Mouse (Mus musculus) CH12F3 (cell line): Measurements from ENCODE around the gene Sytl3.
"Not testable (repeated sequence)": the region's sequence is repeated elsewhere in the genome, so short reads cannot be mapped to it uniquely, and the experiment has no call there.

Experiments used
- in situ Hi-C: fragments of 300-500 bp; cut with MboI; formaldehyde crosslinking; loops from 2 replicates; pipeline ENCODE4 v1.14.3; 2020; ENCODE audit warnings: low sequenced_read_pairs

The Sytl3 gene

DNA sequence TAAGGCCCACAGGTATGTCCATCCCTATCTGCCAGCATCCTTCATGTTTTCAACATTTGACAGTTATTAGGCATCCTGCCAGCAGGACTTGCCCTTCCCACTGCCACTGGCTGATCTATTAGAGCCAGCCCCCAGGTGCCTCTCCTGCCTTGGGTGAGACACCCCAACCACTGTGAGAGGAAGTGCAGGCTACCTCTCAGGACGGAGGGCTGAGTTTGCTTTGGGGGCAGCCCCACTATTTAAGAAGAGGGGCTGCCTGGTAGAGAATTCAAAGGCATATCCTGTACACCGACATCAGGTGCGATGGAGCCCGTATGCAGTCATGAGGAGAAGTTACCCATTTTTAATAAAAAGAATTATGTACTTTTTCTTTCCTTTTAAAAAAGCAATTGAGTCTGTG, 13.2 kb upstream of the Sytl3 start:
- in situ Hi-C loops = not testable (repeated sequence)

DNA sequence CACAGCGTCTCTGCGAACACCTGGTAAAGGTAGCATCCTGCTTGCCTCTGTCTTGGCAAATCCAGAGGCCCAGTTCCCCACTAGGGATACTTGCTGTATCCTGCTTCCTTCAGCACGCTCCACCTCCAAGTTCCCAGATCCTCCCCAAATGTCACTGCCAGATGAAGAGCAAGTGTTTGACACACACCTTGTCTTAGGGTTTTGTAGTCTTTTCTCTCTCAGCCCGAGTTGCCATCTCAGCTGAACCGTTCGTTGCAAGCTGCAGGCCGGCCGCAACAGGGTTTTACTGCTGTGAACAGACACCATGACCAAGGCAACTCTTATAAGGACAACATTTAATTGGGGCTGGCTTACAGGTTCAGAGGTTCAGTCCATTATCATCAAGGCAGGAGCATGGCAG, 12.1 kb upstream of the Sytl3 start:
- in situ Hi-C loops = not testable (repeated sequence)

DNA sequence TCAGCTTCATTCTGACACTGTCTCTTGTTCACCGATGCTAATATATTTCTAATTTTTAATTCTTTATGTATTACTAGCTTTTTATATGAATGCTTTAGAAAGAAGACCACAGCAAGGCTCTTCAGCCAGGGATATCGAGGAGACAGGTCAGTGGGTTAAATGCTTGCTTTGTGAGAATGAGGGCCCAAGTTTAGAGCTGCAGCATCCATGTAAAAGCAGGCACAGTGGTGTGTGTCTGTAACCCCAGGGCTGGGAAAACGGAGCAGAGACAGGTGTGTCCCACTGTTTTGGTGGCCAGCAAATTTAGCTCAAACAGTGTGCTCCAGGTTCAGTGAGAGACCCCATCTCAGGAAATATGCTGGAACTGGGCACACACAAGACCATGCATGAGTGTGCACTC, 11.4 kb upstream of the Sytl3 start:
- in situ Hi-C loops = not testable (repeated sequence)

GRCm38 (mm10) chr17:6650904-6651565, 7.9 kb upstream of the Sytl3 start:
- in situ Hi-C loops = not testable (repeated sequence)

GRCm38 (mm10) chr17:6653341-6653946, 5.4 kb upstream of the Sytl3 start:
- in situ Hi-C loops = not testable (repeated sequence)

DNA sequence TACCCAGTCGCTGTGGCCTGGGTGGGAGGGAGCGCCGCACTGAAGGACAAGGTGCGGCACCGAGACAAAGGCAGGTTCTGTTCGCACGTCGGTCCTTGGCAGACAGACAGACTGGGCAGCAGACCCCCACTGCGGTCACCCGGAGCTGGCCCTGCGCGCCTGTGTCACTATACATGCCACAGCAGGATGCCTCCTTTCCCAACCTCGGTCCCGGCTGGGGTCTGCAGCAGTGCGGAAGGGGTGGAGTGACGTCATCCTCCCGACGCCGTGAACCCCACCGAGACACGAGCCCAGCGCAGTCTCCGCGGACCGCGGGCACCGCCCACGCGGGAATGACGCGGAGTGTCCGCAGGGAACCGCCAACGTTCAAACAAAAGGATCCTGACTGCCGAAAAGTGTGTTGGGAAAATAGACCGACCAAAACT, 3.8 kb upstream of the Sytl3 start:
- in situ Hi-C loops = not testable (repeated sequence)

- in situ Hi-C loops = not testable (repeated sequence)
Measured at GRCm38 (mm10) chr17:6655567-6656281, 3.2 kb upstream of the Sytl3 start, which contains the start of gene Dynlt1f. TSS of gene Dynlt1f (minus strand) at chr17:6655900.

DNA sequence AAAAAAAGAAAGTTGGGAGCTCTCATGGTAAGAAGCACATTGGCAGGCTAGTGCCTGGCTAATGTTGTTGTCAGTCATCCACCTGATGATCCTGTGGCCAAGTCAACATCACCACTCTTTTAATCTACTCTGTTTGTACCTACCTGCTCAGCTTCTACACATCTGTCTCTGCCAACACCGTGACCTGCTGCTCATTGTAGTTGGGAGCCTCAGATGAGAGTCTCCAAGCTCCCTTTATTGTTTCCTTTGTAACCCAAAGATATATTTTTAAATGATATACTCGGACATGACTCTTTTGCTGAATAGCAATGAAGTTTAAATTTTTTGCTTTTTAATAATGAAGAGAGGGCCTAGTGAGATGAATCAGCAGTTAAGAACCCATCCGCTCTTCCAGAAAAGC, 2.4 kb upstream of the Sytl3 start:
- in situ Hi-C loops = not testable (repeated sequence)

DNA sequence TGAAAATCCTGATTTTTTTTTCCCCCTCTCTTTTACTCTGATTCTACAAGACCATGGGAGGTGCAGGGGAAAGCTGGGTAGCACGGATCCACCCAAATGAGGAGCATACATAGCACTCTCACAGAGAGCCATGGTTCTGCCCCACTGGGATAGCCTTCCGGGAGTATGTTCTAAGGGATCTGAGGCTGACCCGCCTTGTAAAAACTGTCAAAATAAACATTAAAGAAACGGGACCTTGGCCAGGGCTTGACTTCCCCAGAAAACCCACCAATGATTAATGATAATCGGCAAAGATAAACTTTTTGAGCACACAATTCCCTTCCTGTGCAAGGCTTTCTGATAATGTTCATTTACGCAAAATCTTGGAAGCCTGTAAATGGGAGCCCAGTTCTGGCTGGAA, 1.7 kb downstream of the Sytl3 start:
- in situ Hi-C loops = not testable (repeated sequence)

DNA sequence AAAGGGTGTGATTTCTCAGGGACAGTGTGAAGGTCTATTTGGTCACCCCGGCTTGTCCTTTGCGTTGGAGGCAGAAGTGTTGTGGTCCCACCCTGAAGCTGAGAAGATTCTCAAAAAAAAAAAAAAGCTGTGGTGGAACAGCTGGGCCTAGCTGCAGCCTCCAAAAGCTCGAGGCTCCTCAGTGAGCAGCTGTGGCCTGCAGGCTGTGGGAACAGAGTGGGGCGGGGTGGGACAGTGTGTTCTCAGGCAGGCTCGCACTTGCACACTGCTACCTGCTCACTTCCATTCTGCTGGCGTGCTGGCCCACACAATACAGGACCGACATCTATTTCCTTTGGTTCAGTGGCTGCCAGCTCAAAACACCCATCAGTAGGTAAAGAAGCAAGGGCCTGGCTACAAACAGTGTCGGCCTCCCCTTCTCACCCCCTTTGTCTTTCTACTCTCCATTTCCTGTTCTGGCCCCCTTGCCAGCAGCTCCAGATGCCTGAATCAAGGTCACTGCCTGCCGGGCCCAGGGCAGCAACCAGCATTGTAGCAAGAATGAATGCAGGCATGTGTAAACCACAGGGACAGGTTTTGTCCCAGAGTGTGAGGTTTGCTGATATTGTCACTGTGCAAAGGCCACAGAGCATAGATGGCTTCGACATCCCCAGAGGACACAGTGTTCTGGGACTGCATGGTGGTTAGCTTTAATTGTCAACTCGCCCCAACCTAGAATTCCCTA, 2.4 kb downstream of the Sytl3 start:
- in situ Hi-C loops = not testable (repeated sequence)

DNA sequence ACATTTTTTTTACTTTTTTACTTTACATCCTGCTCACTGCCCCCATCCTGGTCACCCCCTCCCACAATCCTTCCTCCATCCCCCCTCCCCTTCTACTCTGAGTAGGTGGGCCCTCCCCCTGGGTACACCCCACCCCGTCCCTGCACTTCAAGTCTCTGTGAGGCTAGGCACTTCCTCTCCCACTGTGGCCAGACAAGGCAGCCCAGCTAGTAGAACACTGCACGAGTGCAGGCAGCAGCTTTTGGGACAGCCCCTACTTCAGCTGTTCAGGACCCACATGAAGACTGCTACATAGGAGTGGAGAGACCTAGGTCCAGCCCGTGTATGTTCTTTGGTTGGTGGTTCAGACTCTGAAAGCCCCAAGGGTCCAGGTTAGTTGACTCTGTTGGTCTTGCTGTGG, 3.9 kb downstream of the Sytl3 start:
- in situ Hi-C loops = not testable (repeated sequence)

- in situ Hi-C loops = not testable (repeated sequence)
Measured at GRCm38 (mm10) chr17:6665389-6665788, 6.5 kb downstream of the Sytl3 start.

GRCm38 (mm10) chr17:6668522-6668921, 9.6 kb downstream of the Sytl3 start:
- in situ Hi-C loops = not testable (repeated sequence)

DNA sequence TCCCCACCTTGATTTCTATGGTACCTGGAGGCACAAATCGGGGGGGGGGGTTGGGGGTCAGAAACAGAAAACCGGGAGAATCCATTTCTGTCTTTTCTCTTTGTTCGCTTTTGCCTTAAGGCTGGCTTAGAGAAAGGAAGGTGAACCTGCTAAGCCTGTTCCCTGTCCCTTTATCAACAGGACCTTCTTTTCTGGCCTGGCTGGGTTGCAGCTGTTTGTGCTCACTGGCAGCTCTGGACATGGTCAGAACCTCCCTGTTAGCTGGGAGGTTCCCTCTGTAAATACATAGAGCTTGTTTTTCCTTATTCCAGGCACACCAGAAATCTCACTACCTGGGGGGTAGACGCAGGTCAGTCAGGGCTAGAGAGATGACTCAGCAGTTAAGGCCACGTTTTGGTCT, 15.4 kb downstream of the Sytl3 start:
- in situ Hi-C loops = not testable (repeated sequence)

DNA sequence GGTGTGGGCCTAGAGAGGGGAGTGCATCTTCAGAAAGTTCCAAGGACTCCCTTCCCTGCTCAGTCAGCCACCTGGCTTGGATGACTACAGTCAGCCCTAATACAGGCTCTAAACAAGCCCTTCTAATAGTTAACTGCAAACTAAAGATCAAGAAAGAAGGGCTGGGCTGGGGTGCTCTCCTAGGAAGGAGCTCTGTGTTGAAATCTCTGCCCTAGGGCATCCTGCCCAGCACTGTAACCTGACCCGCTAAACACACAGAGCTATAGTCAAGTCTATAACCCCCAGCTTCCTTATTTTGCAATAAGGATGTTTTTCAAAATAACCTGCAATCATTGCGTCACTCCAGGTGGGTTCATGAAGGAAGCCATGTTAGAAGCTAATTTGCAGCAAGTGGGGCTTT, 19.2 kb downstream of the Sytl3 start:
- in situ Hi-C loops = not testable (repeated sequence)

DNA sequence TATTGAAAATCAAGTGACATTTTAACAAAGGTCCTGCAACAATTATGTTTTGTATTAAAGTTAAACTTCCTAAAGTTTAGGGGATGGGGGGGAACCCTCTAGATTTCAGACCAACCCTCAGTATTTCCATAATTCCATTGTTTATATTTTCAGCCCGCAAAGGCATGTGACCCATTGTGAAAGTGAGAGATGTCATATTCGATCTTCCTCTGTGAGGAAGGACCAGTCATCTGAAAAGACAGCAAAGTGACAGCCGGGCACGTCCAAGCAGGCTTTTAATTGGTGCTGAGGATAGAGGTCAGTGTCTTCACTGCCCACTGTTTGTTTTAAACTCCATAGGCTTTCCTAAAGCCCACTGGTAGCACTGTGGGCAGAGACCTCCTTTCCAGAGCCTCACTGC, 22.8 kb downstream of the Sytl3 start:
- in situ Hi-C loops = not testable (repeated sequence)

- in situ Hi-C loops = not testable (repeated sequence)
Measured at GRCm38 (mm10) chr17:6683702-6684101, 24.8 kb downstream of the Sytl3 start.

DNA sequence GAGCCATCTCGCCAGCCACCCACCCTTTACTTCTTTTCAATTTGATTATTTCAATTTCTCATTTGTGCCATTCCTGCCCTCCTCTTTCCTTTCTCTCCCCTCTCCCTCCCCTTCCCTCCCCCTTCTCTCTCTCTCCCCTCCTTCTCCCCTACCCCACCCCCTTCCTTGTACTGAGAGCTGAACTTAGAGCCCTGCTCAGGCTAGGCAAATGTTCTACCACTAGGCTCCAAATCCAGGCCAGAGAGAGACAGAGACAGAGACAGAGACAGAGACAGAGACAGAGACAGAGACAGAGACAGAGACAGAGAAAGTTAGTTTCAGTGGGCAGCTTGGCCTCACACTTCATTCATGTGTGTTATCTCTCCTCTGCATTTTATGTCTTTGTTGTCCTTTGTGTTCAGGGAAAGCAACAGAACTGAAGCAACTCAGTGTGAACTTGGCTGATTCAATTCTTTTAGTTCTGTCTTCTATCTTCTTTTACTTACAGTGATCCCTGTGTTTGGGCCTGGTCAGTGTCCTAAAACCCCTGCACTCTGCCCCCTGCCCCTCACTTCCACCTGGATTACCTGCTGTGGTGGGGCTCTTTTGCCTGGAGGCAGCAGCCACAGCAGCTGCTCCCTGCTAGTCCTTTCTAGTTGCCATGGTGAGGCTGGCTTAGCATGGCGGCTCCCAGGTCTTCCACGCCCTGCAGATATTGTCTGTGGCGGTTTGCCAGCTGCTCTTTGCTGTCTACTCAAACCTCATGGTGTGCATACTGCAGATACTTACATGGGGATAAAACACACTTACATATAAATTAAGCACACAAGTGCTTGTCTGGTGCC, 25.8 kb downstream of the Sytl3 start:
- in situ Hi-C loops = not testable (repeated sequence)

DNA sequence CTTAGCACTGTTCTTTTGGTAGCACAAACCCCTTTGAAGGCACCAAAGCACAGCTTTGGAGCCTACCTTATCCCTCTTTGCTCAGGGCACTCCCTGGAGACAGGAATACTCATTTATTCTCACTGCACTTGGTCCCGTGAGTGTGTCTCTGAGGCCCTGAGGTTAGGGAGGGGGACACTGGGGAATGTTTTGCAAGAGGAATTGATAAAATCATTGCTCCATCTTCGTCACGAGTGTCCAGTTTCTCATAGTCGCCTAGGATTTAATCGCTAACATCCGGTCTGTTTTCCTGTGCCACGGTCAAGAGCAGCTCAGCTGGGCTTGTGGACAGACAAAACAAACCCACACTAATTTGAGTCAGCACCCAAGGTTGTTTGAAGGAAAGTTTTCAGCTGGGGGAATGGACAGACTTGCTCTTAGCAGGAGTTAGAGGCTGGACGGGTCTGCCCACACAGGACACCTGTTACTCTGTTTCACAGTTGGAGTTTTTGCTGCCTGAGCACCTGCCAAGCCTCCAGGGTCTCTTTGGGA, 26.5 kb downstream of the Sytl3 start:
- in situ Hi-C loops = not testable (repeated sequence)

DNA sequence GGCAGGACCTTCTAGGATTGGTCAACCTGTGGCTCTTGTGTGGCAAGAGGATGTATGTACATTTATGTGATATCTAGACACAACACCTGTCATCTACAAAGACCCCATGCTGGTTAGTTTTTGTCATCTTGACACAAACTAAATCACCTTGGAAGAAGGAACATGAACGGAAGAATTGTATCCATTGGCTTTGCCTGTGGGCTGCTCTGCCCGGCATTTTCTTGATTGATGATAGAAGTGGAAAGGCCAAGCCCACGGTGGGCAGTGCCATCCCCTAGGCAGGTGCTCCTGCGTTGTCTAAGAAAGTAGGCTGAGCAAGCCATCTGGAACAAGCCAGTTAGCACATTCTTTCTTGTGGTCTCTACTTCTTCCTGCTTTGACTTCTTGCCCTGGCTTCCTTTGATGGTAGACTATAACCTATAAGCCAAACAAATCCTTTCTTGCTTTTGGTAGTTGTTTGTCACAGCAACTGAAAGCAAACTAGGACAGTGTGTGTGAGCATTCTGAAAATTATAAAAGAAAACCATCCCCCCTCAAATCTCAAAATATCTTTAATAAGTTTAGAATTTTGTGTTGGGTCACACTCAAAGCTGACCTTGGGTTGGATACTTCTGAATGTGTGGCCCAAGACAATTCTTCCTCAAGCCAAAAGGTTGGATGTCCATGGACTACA, 27.5 kb downstream of the Sytl3 start:
- in situ Hi-C loops = not testable (repeated sequence)
